Mouse (Mus musculus): ENCODE data around the gene Ankrd52. TPM values are rescaled to one million over a fixed set of nuclear protein-coding genes. Genes with fewer than 3 reads are reported as not detected.

The Ankrd52 gene
- polyA plus RNA-seq, 1 experiment from 2014 or later: 13.2 TPM

GRCm38 (mm10) chr10:128436376-128436775 lies 59.5 kb downstream of the Ankrd52 start:
- H3K4me1 ChIP-seq (replicated peaks; ENCODE audit: control insufficient read depth, insufficient read depth, low read length): no peaks in the 10 kb centered on the region
- no peak overlapping the region for H3K4me2 ChIP-seq (ENCODE audit: low read length)
- ATAC-seq: no peak
- no peak overlapping the region for H3K4me3 ChIP-seq (replicated peaks; ENCODE audit: low read length)
- 87% methylated on average over 8 of the region's 8 CpGs for WGBS
- no peak overlapping the region for H3K27ac ChIP-seq (ENCODE audit: low read length)
- no peak overlapping the region for H3K9ac ChIP-seq (replicated peaks; ENCODE audit: low read depth, low read length)
- H3K9me3 ChIP-seq (ENCODE audit: control insufficient read depth, low read length): no peaks in the 10 kb centered on the region
- no peaks in the 10 kb centered on the region for H3K27me3 ChIP-seq (replicated peaks; ENCODE audit: control insufficient read depth, insufficient read depth, low read length)
- H3K36me3 ChIP-seq (ENCODE audit: control insufficient read depth, insufficient read depth): peaks cover 36% of the 10 kb centered on the region

GRCm38 (mm10) chr10:128438675-128439279 lies 61.9 kb downstream of the Ankrd52 start:
- Histone ChIP-seq H3K4me2 (ENCODE audit: low read length) (no peak overlapping the region), H3K27me3 (replicated peaks; ENCODE audit: control insufficient read depth, insufficient read depth, low read length) (no peaks in the 10 kb centered on the region), H3K27ac (ENCODE audit: low read length) (no peak overlapping the region), H3K9ac (replicated peaks; ENCODE audit: low read depth, low read length) (no peak overlapping the region), H3K4me1 (replicated peaks; ENCODE audit: control insufficient read depth, insufficient read depth, low read length) (no peaks in the 10 kb centered on the region), H3K9me3 (ENCODE audit: control insufficient read depth, low read length) (no peaks in the 10 kb centered on the region), H3K36me3 (ENCODE audit: control insufficient read depth, insufficient read depth) (peaks cover 35% of the 10 kb centered on the region), H3K4me3 (replicated peaks; ENCODE audit: low read length) (no peak overlapping the region)
- ATAC-seq: no peak
- 88% methylated on average over 10 of the region's 10 CpGs for WGBS

- no peaks in the 10 kb centered on the region for H3K9me3 ChIP-seq (ENCODE audit: control insufficient read depth, low read length)
- no peaks in the 10 kb centered on the region for H3K27me3 ChIP-seq (replicated peaks; ENCODE audit: control insufficient read depth, insufficient read depth, low read length)
- H3K27ac ChIP-seq (ENCODE audit: low read length): no peak overlapping the region
- H3K4me3 ChIP-seq (replicated peaks; ENCODE audit: low read length): no peak overlapping the region
- ATAC-seq: no peak
- peaks cover 33% of the 10 kb centered on the region for H3K36me3 ChIP-seq (ENCODE audit: control insufficient read depth, insufficient read depth)
- no peak overlapping the region for H3K9ac ChIP-seq (replicated peaks; ENCODE audit: low read depth, low read length)
- no peaks in the 10 kb centered on the region for H3K4me1 ChIP-seq (replicated peaks; ENCODE audit: control insufficient read depth, insufficient read depth, low read length)
- no peak overlapping the region for H3K4me2 ChIP-seq (ENCODE audit: low read length)
- WGBS: 64% methylated on average over 10 of the region's 10 CpGs
These were observed 63.5 kb downstream of the Ankrd52 start for GRCm38 (mm10) chr10:128440407-128440806.

- no peak overlapping the region for H3K27ac ChIP-seq (ENCODE audit: low read length)
- H3K9ac ChIP-seq (replicated peaks; ENCODE audit: low read depth, low read length): no peak overlapping the region
- no peaks in the 10 kb centered on the region for H3K9me3 ChIP-seq (ENCODE audit: control insufficient read depth, low read length)
- H3K4me2 ChIP-seq (ENCODE audit: low read length): no peak overlapping the region
- no peaks in the 10 kb centered on the region for H3K27me3 ChIP-seq (replicated peaks; ENCODE audit: control insufficient read depth, insufficient read depth, low read length)
- H3K4me3 ChIP-seq (replicated peaks; ENCODE audit: low read length): no peak overlapping the region
- H3K4me1 ChIP-seq (replicated peaks; ENCODE audit: control insufficient read depth, insufficient read depth, low read length): no peaks in the 10 kb centered on the region
- peak; percentile 43; the same call in 1 of the 2 replicates for ATAC-seq
- 83% methylated on average over 10 of the region's 10 CpGs for WGBS
- H3K36me3 ChIP-seq (ENCODE audit: control insufficient read depth, insufficient read depth): peaks cover 23% of the 10 kb centered on the region
These were observed 64.6 kb downstream of the Ankrd52 start for GRCm38 (mm10) chr10:128441324-128442119.

GRCm38 (mm10) chr10:128442718-128443117 lies 65.8 kb downstream of the Ankrd52 start:
- no peak overlapping the region for H3K4me2 ChIP-seq (ENCODE audit: low read length)
- no peak overlapping the region for H3K4me3 ChIP-seq (replicated peaks; ENCODE audit: low read length)
- H3K36me3 ChIP-seq (ENCODE audit: control insufficient read depth, insufficient read depth): peaks cover 17% of the 10 kb centered on the region
- no peak overlapping the region for H3K27ac ChIP-seq (ENCODE audit: low read length)
- H3K4me1 ChIP-seq (replicated peaks; ENCODE audit: control insufficient read depth, insufficient read depth, low read length): no peaks in the 10 kb centered on the region
- no peaks in the 10 kb centered on the region for H3K27me3 ChIP-seq (replicated peaks; ENCODE audit: control insufficient read depth, insufficient read depth, low read length)
- H3K9me3 ChIP-seq (ENCODE audit: control insufficient read depth, low read length): no peaks in the 10 kb centered on the region
- H3K9ac ChIP-seq (replicated peaks; ENCODE audit: low read depth, low read length): no peak overlapping the region
- ATAC-seq: no peak
- 83% methylated on average over 1 of the region's 1 CpGs for WGBS

- Histone ChIP-seq H3K9ac (replicated peaks; ENCODE audit: low read depth, low read length) (no peak overlapping the region), H3K4me3 (replicated peaks; ENCODE audit: low read length) (no peak overlapping the region), H3K36me3 (ENCODE audit: control insufficient read depth, insufficient read depth) (peaks cover 11% of the 10 kb centered on the region), H3K27me3 (replicated peaks; ENCODE audit: control insufficient read depth, insufficient read depth, low read length) (no peaks in the 10 kb centered on the region), H3K27ac (ENCODE audit: low read length) (no peak overlapping the region), H3K4me2 (ENCODE audit: low read length) (no peak overlapping the region), H3K9me3 (ENCODE audit: control insufficient read depth, low read length) (no peaks in the 10 kb centered on the region), H3K4me1 (replicated peaks; ENCODE audit: control insufficient read depth, insufficient read depth, low read length) (no peaks in the 10 kb centered on the region)
- ATAC-seq: no peak
- WGBS: 76% methylated on average over 6 of the region's 6 CpGs
These were observed 67.4 kb downstream of the Ankrd52 start for GRCm38 (mm10) chr10:128444354-128444753.

- H3K4me2 ChIP-seq (ENCODE audit: low read length): no peak overlapping the region
- WGBS: 96% methylated on average over 4 of the region's 4 CpGs
- H3K27ac ChIP-seq (ENCODE audit: low read length): no peak overlapping the region
- H3K9me3 ChIP-seq (ENCODE audit: control insufficient read depth, low read length): no peaks in the 10 kb centered on the region
- no peaks in the 10 kb centered on the region for H3K27me3 ChIP-seq (replicated peaks; ENCODE audit: control insufficient read depth, insufficient read depth, low read length)
- H3K36me3 ChIP-seq (ENCODE audit: control insufficient read depth, insufficient read depth): peaks cover 7% of the 10 kb centered on the region; the same call in 1 of the 2 replicates
- ATAC-seq: no peak
- no peak overlapping the region for H3K9ac ChIP-seq (replicated peaks; ENCODE audit: low read depth, low read length)
- H3K4me3 ChIP-seq (replicated peaks; ENCODE audit: low read length): no peak overlapping the region
- H3K4me1 ChIP-seq (replicated peaks; ENCODE audit: control insufficient read depth, insufficient read depth, low read length): no peaks in the 10 kb centered on the region
These were observed 68.5 kb downstream of the Ankrd52 start for GRCm38 (mm10) chr10:128445407-128445806.

GRCm38 (mm10) chr10:128451014-128451413 lies 74.1 kb downstream of the Ankrd52 start:
- ATAC-seq: no peak
- no peak overlapping the region for H3K4me2 ChIP-seq (ENCODE audit: low read length)
- WGBS: 83% methylated on average over 6 of the region's 6 CpGs

GRCm38 (mm10) chr10:128454471-128454870 lies 77.6 kb downstream of the Ankrd52 start:
- no peak for ATAC-seq
- Histone ChIP-seq H3K27ac (ENCODE audit: low read length) (no peak overlapping the region), H3K9me3 (ENCODE audit: control insufficient read depth, low read length) (no peaks in the 10 kb centered on the region), H3K36me3 (ENCODE audit: control insufficient read depth, insufficient read depth) (no peaks in the 10 kb centered on the region), H3K4me2 (ENCODE audit: low read length) (no peak overlapping the region), H3K27me3 (replicated peaks; ENCODE audit: control insufficient read depth, insufficient read depth, low read length) (no peaks in the 10 kb centered on the region), H3K4me3 (replicated peaks; ENCODE audit: low read length) (no peak overlapping the region), H3K4me1 (replicated peaks; ENCODE audit: control insufficient read depth, insufficient read depth, low read length) (no peaks in the 10 kb centered on the region), H3K9ac (replicated peaks; ENCODE audit: low read depth, low read length) (no peak overlapping the region)
- 79% methylated on average over 3 of the region's 3 CpGs for WGBS

More at GRCm38 (mm10) chr10:128451014-128451413, 74.1 kb downstream of the Ankrd52 start:
- Histone ChIP-seq H3K4me3 (replicated peaks; ENCODE audit: low read length) (no peak overlapping the region), H3K27me3 (replicated peaks; ENCODE audit: control insufficient read depth, insufficient read depth, low read length) (no peaks in the 10 kb centered on the region), H3K9ac (replicated peaks; ENCODE audit: low read depth, low read length) (no peak overlapping the region), H3K9me3 (ENCODE audit: control insufficient read depth, low read length) (no peaks in the 10 kb centered on the region), H3K36me3 (ENCODE audit: control insufficient read depth, insufficient read depth) (no peaks in the 10 kb centered on the region), H3K4me1 (replicated peaks; ENCODE audit: control insufficient read depth, insufficient read depth, low read length) (no peaks in the 10 kb centered on the region), H3K27ac (ENCODE audit: low read length) (no peak overlapping the region)
